Mouse (Mus musculus): Measurements from ENCODE around the gene Sin3b. TPM values are rescaled to one million over a fixed set of nuclear protein-coding genes. Genes with fewer than 3 reads are reported as not detected.

The Sin3b gene
- polyA plus RNA-seq, 1 experiment, result 117 TPM

DNA sequence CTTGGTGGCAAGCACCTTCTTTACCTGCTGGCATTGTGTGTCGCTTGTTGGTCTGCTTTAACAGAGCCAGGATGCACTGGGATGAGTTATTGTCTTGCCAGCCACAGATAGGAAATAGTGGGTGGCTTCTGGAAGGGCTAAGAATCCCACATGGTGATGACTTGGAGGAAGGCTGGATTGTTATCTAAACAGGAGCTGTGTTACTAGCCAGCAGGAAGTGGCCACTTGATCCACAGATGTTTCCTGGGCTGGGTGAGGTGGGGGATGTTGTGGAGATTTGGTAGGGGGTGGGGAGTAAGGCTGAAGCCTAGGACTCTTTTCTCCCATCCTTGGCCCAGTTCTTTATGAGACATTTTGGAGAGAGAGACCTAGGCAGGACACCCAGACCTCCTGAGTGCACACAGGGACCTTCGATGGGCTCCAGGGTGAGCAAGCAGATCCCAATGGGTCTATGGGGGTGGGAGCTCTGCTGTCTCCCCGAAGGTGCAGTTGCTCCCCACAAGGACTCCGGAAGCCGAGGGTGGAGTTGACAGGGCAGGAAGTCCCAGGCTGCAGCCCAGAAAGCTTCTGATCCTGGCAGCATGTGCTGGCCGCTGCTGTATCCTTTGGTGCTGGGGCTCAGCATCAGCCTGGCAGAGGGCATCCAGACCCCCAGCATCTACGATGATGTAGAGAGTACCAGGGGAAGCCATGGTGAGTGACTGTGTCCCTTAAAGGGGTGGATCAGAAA lies 38.4 kb downstream of the Sin3b start, which contains the start of gene F2rl3:
Gene F2rl3, plus strand, starts transcription at position 559 of the 730 bp plus-strand sequence.
- no peak for TF ChIP-seq POLR2A (IDR thresholded peaks at IDR 0.05; ENCODE audit: borderline replicate concordance, low read depth, low read length)
- TF ChIP-seq CTCF (IDR thresholded peaks at IDR 0.05; ENCODE audit: low read depth, low read length), result no peak
- H3K4me3 ChIP-seq (ENCODE audit: insufficient read depth, low read length), result no peak within 1 kb of the TSS
- 0 out of 2 replicates have a peak, but pooled peaks cover 2% of the 10 kb centered on the region for H3K4me1 ChIP-seq (ENCODE audit: control insufficient read depth, insufficient read depth, low read length)
- no peak within 1 kb of the TSS for H3K27ac ChIP-seq (ENCODE audit: insufficient read depth, low read depth, low read length)

DNA sequence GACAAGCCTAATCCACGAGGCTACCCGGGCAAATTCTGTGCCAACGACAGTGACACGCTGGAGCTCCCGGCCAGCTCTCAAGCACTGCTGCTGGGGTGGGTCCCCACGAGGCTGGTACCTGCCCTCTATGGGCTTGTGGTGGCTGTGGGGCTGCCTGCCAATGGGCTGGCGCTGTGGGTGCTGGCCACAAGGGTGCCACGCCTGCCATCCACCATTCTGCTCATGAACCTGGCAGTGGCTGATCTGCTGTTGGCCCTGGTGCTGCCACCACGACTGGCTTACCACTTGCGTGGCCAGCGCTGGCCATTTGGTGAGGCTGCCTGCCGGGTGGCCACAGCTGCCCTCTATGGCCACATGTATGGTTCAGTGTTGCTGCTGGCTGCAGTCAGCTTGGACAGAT lies 39.2 kb downstream of the Sin3b start:
- no peak for TF ChIP-seq POLR2A (IDR thresholded peaks at IDR 0.05; ENCODE audit: borderline replicate concordance, low read depth, low read length)
- no peak for TF ChIP-seq CTCF (IDR thresholded peaks at IDR 0.05; ENCODE audit: low read depth, low read length)
- Histone ChIP-seq H3K27ac (ENCODE audit: insufficient read depth, low read depth, low read length) (no peak overlapping the region), H3K4me1 (ENCODE audit: control insufficient read depth, insufficient read depth, low read length) (0 out of 2 replicates have a peak, but pooled peaks cover 2% of the 10 kb centered on the region), H3K4me3 (ENCODE audit: insufficient read depth, low read length) (no peak overlapping the region)

DNA sequence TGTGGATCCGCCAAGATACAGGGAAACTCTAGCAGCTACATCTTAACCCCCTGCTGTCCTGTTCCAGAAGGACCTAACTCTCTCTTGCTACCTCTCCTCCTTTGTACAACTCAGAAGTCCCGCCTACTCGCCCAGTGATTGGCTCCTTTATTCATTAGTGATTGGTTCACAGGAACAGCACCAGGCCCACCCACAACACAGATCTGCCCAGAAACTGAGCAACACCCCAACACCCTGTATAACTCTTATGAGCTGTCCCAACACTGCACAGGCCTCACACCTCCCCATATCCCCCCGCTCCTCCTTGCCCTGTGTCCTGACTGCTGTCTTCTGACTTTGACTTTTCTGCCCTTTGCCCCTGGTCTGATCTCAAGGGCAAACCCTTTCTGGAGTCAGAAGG lies 42.6 kb downstream of the Sin3b start:
- no peak overlapping the region for H3K27ac ChIP-seq (ENCODE audit: insufficient read depth, low read depth, low read length)
- H3K4me1 ChIP-seq (ENCODE audit: control insufficient read depth, insufficient read depth, low read length), result 0 out of 2 replicates have a peak, but pooled peaks cover 2% of the 10 kb centered on the region
- TF ChIP-seq CTCF (IDR thresholded peaks at IDR 0.05; ENCODE audit: low read depth, low read length) (no peak), POLR2A (IDR thresholded peaks at IDR 0.05; ENCODE audit: borderline replicate concordance, low read depth, low read length) (no peak)
- H3K4me3 ChIP-seq (ENCODE audit: insufficient read depth, low read length), result no peak overlapping the region

DNA sequence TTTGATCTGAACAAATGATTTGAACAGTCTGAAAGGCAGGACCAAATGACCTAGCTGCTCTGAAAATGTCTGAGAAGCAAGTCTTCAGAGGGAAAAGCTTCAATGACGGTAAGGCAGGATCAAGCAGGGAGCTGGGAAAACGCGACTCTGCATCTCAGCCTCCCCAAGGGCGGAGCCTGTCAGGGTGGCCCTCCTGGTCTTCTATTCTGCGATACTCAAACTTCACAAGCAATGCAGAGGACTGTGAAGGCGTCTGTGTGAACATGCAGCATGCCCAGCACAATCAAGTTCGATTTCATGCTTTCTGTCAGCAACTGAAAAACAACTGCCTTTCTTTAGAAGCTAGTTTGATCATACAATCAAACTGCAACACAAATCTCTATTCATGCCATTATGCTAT lies 43.7 kb downstream of the Sin3b start:
- no peaks in the 10 kb centered on the region for H3K4me1 ChIP-seq (ENCODE audit: control insufficient read depth, insufficient read depth, low read length)
- TF ChIP-seq CTCF (IDR thresholded peaks at IDR 0.05; ENCODE audit: low read depth, low read length), result no peak
- no peak for TF ChIP-seq POLR2A (IDR thresholded peaks at IDR 0.05; ENCODE audit: borderline replicate concordance, low read depth, low read length)

DNA sequence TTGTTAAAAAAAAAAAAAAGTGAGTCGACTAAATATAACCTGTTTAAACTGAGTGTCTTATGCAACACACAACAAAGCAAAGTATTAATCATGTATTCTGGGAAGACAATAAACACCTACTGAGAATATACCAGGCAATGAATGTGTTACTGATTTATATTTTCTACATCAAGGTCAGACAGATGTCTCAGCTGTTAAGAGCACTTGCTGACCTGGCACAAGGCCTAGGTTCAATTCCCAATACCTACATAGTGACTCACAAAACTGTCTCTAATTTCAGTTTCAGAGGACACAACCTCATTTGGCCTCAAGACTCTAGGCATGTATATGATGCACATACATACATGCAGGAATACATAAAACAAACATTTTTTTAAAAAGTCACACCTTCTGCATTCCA lies 54.7 kb downstream of the Sin3b start:
- no peak for TF ChIP-seq CTCF (IDR thresholded peaks at IDR 0.05; ENCODE audit: low read depth, low read length)
- TF ChIP-seq POLR2A (IDR thresholded peaks at IDR 0.05; ENCODE audit: borderline replicate concordance, low read depth, low read length), result no peak
- Histone ChIP-seq H3K4me1 (ENCODE audit: control insufficient read depth, insufficient read depth, low read length) (no peaks in the 10 kb centered on the region), H3K4me3 (ENCODE audit: insufficient read depth, low read length) (no peak overlapping the region), H3K27ac (ENCODE audit: insufficient read depth, low read depth, low read length) (no peak overlapping the region)

More for the DNA sequence above, 43.7 kb downstream of the Sin3b start:
- H3K27ac ChIP-seq (ENCODE audit: insufficient read depth, low read depth, low read length), result no peak overlapping the region
- no peak overlapping the region for H3K4me3 ChIP-seq (ENCODE audit: insufficient read depth, low read length)

DNA sequence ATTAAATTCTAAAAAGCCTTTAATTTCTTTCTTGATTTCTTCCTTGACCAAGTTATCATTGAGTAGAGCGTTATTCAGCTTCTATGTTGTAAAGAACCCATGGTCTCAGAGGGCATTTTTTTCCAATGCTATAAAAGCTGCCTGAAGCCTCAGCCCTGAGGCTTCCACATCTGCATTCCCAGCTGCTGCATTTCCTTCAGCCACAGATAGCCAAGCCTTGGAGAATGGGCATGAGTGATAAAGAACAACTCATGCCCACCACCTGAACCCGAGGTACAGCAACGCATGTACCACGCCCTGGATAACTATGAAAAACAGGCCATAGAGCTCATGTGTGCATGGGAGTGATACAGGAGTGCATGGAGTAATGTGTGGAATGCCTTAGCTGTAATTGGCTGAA lies 57.6 kb downstream of the Sin3b start:
- TF ChIP-seq POLR2A (IDR thresholded peaks at IDR 0.05; ENCODE audit: borderline replicate concordance, low read depth, low read length), result no peak
- TF ChIP-seq CTCF (IDR thresholded peaks at IDR 0.05; ENCODE audit: low read depth, low read length), result no peak
- no peaks in the 10 kb centered on the region for H3K4me1 ChIP-seq (ENCODE audit: control insufficient read depth, insufficient read depth, low read length)
- no peak overlapping the region for H3K4me3 ChIP-seq (ENCODE audit: insufficient read depth, low read length)

DNA sequence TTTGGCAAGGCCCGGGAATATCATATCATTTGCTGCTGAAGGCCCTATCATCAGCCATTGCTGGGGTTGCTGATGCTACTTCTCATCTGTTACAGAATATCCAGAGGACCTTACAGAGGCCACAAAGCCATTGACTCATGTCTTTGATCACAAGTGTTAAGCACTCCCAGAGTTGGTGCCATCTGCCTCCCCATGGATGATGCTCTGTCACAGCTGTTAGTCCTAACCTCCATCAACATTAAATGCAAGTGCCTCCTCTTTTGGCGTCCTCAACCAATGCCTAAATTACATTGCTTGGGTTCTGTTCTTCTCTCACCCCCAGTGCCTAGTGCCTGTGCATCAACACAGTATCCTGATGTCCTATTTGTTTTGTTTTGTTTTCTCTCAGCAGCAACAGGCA lies 78.5 kb downstream of the Sin3b start:
- Histone ChIP-seq H3K4me3 (ENCODE audit: insufficient read depth, low read length) (no peak overlapping the region), H3K4me1 (ENCODE audit: control insufficient read depth, insufficient read depth, low read length) (no peaks in the 10 kb centered on the region), H3K27ac (ENCODE audit: insufficient read depth, low read depth, low read length) (no peak overlapping the region)
- TF ChIP-seq CTCF (IDR thresholded peaks at IDR 0.05; ENCODE audit: low read depth, low read length) (no peak), POLR2A (IDR thresholded peaks at IDR 0.05; ENCODE audit: borderline replicate concordance, low read depth, low read length) (no peak)

More for the DNA sequence above, 57.6 kb downstream of the Sin3b start:
- H3K27ac ChIP-seq (ENCODE audit: insufficient read depth, low read depth, low read length), result no peak overlapping the region

Other genes starting within 250 kb of the Sin3b start
- 43.8 and 48.8 TPM in 2 replicates for gene Cherp, start 248.1 kb upstream of the Sin3b start, polyA plus RNA-seq (2012; ENCODE audit: insufficient read depth, insufficient read length, missing spikeins)
- 28.8 and 34.5 TPM in 2 replicates for gene Slc35e1, start 230.7 kb upstream of the Sin3b start, polyA plus RNA-seq (2012; ENCODE audit: insufficient read depth, insufficient read length, missing spikeins)
- gene Med26, start 175.0 kb upstream of the Sin3b start, polyA plus RNA-seq (2012; ENCODE audit: insufficient read depth, insufficient read length, missing spikeins), result 7.5 and 7.8 TPM in 2 replicates
- 68.6 and 71.9 TPM in 2 replicates for gene Smim7, start 152.2 kb upstream of the Sin3b start, polyA plus RNA-seq (2012; ENCODE audit: insufficient read depth, insufficient read length, missing spikeins)
- 8.5 and 9.5 TPM in 2 replicates for gene Tmem38a, start 151.2 kb upstream of the Sin3b start, polyA plus RNA-seq (2012; ENCODE audit: insufficient read depth, insufficient read length, missing spikeins)
- gene Nwd1, start 76.6 kb upstream of the Sin3b start, polyA plus RNA-seq (2012; ENCODE audit: insufficient read depth, insufficient read length, missing spikeins), result 0.08 and 0.11 TPM in 2 replicates
- not detected in 2 replicates for gene F2rl3, start 38.6 kb downstream of the Sin3b start, polyA plus RNA-seq (2012; ENCODE audit: insufficient read depth, insufficient read length, missing spikeins)

All from bone marrow macrophage, adult 2 months (primary cell).